Mouse (Mus musculus) right cerebral cortex, postnatal 14 days (tissue): ENCODE data around the gene Vwce.

Source experiments
- DNase-seq: peaks from one replicate; pipeline ENCODE4 v3.0.0; 2022

Vwce gene

GRCm38 (mm10) chr19:10648156-10648555 lies 14.1 kb downstream of the Vwce start:
- no peak for DNase-seq

GRCm38 (mm10) chr19:10656058-10656457 lies 22.0 kb downstream of the Vwce start:
- no peak for DNase-seq

GRCm38 (mm10) chr19:10657742-10658141 lies 23.7 kb downstream of the Vwce start:
- no peak for DNase-seq

GRCm38 (mm10) chr19:10658406-10658805 lies 24.4 kb downstream of the Vwce start:
- DNase-seq: no peak

GRCm38 (mm10) chr19:10661373-10661772 lies 27.4 kb downstream of the Vwce start:
- no peak for DNase-seq

DNA sequence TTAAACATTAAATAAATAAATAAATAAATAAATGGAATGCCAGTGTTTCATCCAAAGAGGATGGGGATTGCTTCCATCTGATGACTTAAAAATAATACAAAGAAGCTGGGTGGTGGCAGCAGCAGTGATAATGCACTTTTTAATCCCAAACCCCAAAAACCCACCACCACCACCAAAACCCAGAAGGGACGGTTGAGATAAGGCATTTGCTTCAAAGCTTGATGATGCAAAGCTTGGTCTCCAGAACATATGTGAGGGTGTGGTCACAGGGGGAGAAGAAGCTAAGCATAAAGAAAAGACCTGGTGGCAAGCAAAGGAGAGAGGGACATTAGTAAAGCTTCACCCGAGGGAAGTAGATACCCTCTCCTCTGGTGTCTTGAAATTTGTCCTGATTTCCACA lies 27.9 kb downstream of the Vwce start:
- no peak for DNase-seq

DNA sequence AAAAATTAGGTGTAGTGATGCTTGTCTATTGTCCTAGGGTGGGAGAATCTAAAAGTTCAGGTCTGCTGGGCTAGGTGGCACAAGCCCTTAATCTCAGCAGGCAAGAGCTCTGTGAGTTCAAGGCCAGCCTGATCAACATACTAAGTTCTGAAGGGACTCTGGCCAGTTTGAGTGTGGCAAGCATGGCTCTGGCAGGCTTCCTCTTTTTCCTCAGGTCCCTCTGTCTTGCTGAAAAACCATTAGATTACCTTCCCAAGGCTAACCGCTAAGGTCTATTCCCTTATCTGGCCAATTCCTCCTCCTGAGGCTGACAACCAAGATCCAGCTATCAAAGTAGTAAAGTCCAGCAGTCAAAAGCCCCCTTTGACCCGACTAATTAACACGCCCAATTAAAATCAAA lies 28.7 kb downstream of the Vwce start:
- DNase-seq: no peak

DNA sequence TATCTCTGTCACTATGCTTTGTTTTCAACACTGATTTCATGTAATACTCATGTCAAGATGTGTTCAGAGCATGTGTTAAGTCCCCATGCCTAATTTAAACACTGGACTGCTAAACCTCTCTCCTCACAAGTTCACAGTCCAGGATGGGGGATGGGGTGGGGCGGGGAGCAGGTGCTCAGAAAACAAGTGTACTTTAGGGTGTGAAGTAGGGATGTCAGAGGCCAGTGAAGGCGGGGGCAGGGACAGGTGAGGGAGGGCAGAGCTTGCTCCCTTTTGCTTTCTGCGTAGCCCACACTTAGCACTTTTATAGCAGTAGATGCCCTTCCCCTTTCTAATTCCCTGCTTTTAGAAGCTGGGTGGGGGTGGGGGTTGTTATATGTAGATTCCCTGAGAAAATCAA lies 31.1 kb downstream of the Vwce start:
- DNase-seq: no peak

DNA sequence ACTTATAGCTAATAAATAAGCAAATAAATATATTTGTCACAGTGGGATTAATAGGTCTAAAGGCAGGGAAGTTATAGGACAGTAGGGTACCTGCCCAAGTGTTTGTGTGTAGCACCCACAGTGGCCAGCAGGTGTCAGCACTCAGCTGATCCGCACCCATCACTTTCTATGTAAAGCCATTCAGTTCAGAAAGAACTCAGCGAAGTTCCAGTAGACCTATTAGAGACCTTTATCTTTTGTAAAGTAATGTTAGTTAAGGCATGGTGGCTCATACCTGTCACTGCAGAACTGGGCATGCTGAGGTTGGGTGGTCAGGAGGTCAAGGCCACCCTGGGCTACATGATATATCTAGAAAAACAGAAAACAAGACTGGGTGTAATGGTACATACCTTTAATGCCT lies 31.5 kb downstream of the Vwce start:
- DNase-seq: peak; percentile 69

DNA sequence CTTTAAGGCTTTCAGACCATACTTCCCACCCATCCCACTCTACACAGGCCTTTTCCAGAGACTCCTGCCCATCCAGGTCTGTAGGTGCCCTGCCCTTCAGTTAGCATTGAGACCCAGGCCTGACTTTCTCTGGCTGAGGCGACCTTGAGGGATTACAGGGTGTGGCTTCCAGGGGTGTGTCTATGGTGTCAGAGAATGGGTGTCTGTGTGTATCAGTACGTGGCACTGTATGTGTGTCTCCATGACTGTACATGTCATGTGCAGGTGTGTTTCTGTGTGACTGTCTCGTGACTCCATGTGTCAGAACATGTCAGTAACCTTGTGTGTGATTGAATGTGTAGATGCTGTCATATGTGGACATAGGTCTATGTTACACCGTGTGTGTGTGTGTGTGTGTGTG lies 37.3 kb downstream of the Vwce start:
- DNase-seq: no peak

- no peak for DNase-seq
Observed at GRCm38 (mm10) chr19:10671854-10672417, 37.9 kb downstream of the Vwce start.

DNA sequence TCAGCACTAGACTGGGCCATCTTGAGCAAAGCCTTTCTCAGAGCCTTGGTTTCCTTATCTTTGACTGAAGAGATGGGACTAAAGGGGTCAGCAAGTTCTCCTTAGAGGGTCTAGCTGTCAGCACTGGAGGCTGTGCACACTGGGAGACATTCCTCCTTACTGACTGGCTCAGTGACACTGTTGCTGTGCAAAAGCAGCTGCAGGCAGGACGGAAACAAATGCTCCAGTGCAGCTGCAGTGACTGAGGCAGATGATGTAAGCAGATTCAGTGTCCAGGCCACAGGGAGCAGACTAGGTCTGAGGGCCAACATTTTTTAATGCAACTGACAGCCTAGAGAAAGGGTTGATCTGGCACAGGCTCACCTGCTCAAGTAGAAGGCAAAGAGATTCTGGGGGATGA lies 39.3 kb downstream of the Vwce start:
- DNase-seq: no peak

DNA sequence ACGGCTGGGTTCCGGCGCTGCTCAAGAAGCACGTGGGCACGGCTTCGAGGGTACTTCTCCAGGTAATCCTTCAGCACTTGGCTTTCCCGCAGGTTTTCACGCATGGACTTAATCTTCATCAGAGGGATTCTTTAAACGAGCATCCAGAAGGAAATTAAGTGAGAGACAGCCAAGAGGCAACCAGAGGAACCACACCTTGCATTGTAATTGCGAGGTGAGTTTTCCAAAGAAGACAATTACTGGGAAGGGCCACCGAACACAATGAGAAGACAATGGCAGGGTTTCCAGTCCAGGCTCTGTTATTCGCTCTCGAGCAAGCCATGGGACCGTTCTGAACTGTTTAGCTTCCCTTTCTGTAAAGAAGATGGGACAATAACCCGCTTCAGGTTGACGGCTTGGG lies 42.6 kb downstream of the Vwce start:
- no peak for DNase-seq

GRCm38 (mm10) chr19:10677915-10678771 lies 44.1 kb downstream of the Vwce start, which contains the start of gene Pga5:
Gene Pga5 (minus strand): TSS chr19:10678071.
- peak; percentile 84 for DNase-seq

GRCm38 (mm10) chr19:10678772-10679067 lies 44.7 kb downstream of the Vwce start:
- no peak for DNase-seq

DNA sequence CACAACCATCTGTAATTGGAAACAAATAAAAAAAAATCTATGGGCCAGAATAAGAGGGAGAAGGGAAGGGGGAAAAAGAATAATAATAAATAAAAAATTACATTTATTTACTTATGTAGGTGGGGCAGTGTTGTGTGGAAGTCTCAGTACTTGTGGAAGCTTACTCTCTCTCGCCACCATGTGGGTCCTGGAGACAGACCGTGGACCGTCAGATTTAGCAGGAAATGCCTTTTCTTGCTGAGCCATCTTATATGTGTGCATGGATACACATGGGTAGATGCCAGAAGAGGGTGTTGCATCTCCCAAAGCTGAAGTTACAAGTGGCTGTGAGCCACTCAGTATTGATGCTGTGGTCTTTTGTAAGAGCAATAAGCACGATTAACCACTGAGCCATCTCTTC lies 47.6 kb downstream of the Vwce start:
- no peak for DNase-seq

- no peak for DNase-seq
Observed at GRCm38 (mm10) chr19:10685081-10685480, 51.1 kb downstream of the Vwce start.

DNA sequence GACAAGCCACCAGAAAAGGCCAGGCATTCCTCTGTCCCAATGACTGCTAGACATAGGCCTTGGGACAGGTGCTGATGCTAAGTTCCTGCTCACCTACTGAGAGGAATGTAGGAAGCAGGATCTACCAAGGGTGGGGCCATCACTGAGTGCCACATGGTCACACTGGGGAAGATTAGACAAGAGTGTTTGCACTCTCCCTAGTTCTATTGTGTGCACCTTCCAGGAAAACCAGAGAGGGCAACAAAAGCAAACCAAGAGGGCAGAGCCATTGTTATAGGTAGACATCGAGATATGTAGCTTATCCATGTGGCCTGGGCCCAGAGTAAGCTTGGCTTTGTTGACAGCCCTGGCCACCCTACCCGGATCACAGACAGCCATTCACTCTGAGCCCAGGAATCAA lies 51.7 kb downstream of the Vwce start:
- no peak for DNase-seq

- peak; percentile 93 for DNase-seq
Observed at GRCm38 (mm10) chr19:10688537-10689352, 54.7 kb downstream of the Vwce start, which contains the start of gene Vps37c. Gene Vps37c (plus strand): TSS chr19:10688735.

- no peak for DNase-seq
Observed at GRCm38 (mm10) chr19:10689470-10690166, 55.6 kb downstream of the Vwce start.

GRCm38 (mm10) chr19:10690336-10690735 lies 56.3 kb downstream of the Vwce start:
- no peak for DNase-seq

DNA sequence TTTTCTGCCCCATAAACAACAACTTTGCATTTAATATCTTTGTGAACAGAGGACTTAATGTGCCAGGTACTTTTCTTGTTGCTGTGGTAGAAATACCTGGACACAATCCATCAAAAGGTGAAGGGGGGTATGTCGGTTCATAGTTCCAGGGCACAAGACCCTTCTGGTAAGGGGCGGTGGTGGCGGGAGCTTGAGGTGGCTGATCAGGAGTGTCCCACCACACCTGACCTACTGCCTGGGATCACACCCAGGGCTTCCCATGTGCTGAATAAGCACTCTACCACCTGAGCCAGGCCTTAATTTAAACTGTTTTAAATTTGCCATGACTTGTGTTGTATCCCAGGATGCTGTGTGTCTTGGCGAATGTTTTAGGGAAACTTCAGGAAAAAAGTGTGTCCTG lies 57.1 kb downstream of the Vwce start:
- DNase-seq: no peak

DNA sequence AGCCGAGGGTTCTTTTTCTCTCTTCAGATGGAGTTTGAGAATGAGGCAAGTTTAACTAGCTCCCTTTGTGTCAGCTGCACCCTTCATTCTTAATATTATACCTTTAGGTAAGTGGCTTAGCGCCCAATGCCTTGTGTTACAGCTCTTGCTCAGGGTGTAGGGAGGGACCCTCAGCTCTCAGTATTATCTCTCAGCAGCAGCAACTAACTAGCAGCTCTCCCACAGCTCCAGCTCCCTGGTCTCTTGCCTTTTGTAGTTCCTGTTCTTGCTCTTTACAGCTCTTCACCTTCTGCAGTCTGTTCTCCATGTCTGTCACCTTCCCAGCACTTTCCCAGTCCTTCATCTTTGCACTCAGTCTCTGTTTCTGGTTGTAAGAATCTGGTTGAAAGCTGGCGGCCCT lies 57.6 kb downstream of the Vwce start:
- DNase-seq: no peak
